Mouse (Mus musculus): Measurements from ENCODE around the gene Mrm3. TPM values are rescaled to one million over a fixed set of nuclear protein-coding genes. Genes with fewer than 3 reads are reported as not detected.
"Not testable (repeated sequence)": the region's sequence is repeated elsewhere in the genome, so short reads cannot be mapped to it uniquely, and the experiment has no call there.

Gene Mrm3
- total and polyA plus RNA-seq, 2 experiments from 2014 or later, result 13.6 to 23.6 TPM

DNA sequence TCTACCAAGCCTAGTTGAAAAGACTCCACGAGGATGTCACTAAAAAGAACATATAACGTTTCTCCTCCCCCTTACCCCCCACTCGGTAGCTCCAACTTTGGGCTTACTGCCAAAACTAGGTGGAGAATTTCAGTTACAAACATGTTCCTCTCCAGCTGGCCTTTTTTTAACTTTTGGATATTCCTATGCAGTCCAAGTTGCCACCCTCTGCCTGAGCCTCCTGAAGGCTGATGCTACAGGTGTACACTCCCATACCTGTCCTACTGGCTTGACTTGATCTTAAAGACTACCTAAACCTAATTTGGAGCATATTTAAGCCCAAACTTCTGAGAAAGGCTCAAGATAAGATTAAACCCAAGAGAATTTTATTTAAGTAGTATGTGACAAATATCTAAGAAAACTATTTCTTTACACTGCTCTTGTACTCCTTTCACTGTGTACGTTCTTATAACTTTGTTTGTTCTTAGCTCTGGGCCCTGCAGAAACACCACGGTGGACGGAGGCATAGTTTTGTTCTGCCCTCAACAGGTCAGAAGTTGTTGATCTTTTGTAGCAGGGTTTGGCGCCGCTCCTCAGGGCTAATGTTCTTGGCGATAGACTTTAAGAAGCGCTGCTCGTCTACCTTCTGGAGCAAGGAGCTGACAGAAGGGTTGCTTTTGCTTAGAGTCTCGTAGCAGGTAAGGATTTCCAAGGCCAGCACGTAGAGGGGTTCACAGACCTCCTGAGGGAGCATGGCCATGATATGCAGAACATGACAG is 33.1 kb upstream of the Mrm3 start:
- H3K36me3 ChIP-seq (ENCODE audit: insufficient read depth, low read length), result peaks cover 44% of the 10 kb centered on the region
- no peak for TF ChIP-seq CTCF (IDR thresholded peaks at IDR 0.05)
- no peak overlapping the region for H3K9ac ChIP-seq (replicated peaks; ENCODE audit: low read length, poor library complexity, severe bottlenecking)
- 91% methylated on average over 13 of the region's 13 CpGs for WGBS
- H3K4me3 ChIP-seq (ENCODE audit: low read depth, low read length), result no peak overlapping the region
- no peak for ATAC-seq (ENCODE audit: low FRiP score)
- H3K9me3 ChIP-seq (ENCODE audit: low read length), result no peaks in the 10 kb centered on the region
- H3K27ac ChIP-seq (ENCODE audit: low read depth, low read length), result no peak overlapping the region
- no peaks in the 10 kb centered on the region for H3K27me3 ChIP-seq (ENCODE audit: insufficient read depth, low read length)
- H3K4me1 ChIP-seq (ENCODE audit: insufficient read depth, low read length), result no peaks in the 10 kb centered on the region
- no peak overlapping the region for H3K4me2 ChIP-seq (ENCODE audit: low read depth, low read length, poor library complexity, severe bottlenecking)
- no peak for DNase-seq (ENCODE audit: low spot score)

DNA sequence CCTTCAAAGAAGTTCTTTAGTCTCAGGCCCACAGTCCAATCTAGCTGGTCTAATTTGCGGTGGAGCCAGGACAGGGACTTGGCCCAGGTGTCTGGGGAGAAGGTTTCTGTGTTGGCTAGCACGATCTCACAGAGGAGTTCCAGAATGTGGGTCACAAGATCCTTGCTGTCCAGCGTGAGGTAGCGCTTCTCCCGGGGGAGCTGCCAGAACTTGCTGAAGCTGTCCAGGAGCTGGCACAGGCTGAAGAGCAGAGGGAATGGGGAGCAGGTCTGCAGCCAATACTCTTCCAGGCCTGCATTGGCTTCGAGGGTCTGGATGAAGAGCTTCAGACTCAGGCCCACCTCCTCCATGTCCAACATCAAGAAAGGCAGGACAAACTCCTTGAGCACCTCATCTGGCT is 31.9 kb upstream of the Mrm3 start:
- DNase-seq (ENCODE audit: low spot score); H3K4me1 ChIP-seq (ENCODE audit: insufficient read depth, low read length); ATAC-seq (ENCODE audit: low FRiP score); H3K9me3 ChIP-seq (ENCODE audit: low read length); H3K27ac ChIP-seq (ENCODE audit: low read depth, low read length); H3K9ac ChIP-seq (replicated peaks; ENCODE audit: low read length, poor library complexity, severe bottlenecking); H3K27me3 ChIP-seq (ENCODE audit: insufficient read depth, low read length); H3K4me2 ChIP-seq (ENCODE audit: low read depth, low read length, poor library complexity, severe bottlenecking); H3K4me3 ChIP-seq (ENCODE audit: low read depth, low read length): not testable (repeated sequence)
- 97% methylated on average over 2 of the region's 6 CpGs for WGBS
- peaks cover 40% of the 10 kb centered on the region for H3K36me3 ChIP-seq (ENCODE audit: insufficient read depth, low read length)

DNA sequence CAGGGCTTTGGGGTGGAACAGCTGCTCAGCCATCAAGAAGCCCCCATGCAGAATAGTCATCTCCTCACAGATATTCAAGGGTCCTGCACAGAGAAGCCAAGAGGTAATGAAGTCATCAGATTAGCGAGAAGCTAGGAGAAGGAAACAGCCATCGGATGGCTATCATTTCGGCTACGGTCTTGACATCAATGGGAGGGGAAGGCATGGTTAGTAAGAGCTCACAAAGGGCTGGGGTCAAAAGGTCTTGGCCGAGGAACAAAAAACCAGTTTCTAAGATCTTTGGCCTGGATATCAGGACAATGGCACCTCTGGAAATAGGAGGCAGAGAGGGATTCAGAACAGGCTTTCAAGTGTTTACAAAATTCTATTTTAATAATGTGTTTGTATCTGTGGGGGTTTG is 29.7 kb upstream of the Mrm3 start:
- H3K27ac ChIP-seq (ENCODE audit: low read depth, low read length), result no peak overlapping the region
- H3K27me3 ChIP-seq (ENCODE audit: insufficient read depth, low read length), result no peaks in the 10 kb centered on the region
- H3K9ac ChIP-seq (replicated peaks; ENCODE audit: low read length, poor library complexity, severe bottlenecking), result no peak overlapping the region
- 15% methylated on average over 5 of the region's 5 CpGs for WGBS
- no peak for TF ChIP-seq CTCF (IDR thresholded peaks at IDR 0.05)
- H3K4me3 ChIP-seq (ENCODE audit: low read depth, low read length), result no peak overlapping the region
- H3K36me3 ChIP-seq (ENCODE audit: insufficient read depth, low read length), result peaks cover 18% of the 10 kb centered on the region
- DNase-seq (ENCODE audit: low spot score) (no peak), ATAC-seq (ENCODE audit: low FRiP score) (no peak)
- H3K9me3 ChIP-seq (ENCODE audit: low read length), result no peaks in the 10 kb centered on the region
- H3K4me1 ChIP-seq (ENCODE audit: insufficient read depth, low read length), result no peaks in the 10 kb centered on the region
- no peak overlapping the region for H3K4me2 ChIP-seq (ENCODE audit: low read depth, low read length, poor library complexity, severe bottlenecking)

DNA sequence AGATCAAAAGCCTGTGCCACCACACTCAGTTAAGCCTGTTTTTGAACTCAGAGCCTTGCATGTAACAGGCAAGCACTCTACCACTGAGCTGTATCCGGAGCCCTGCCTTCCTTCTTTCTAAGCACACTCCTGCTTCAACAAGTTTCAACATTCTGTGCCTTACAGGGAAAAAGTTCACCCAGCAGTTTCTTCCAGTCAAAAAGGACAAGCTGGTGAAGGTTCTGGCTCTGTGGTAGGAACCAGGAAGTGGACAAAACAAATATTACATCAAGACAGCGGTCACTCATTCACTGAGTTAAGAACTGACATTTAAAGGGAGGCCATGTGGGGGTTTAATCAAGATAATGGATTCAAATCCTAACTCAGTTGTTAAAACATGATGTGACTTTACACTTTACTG is 28.5 kb upstream of the Mrm3 start:
- no peak overlapping the region for H3K27ac ChIP-seq (ENCODE audit: low read depth, low read length)
- H3K4me2 ChIP-seq (ENCODE audit: low read depth, low read length, poor library complexity, severe bottlenecking), result no peak overlapping the region
- no peak overlapping the region for H3K9ac ChIP-seq (replicated peaks; ENCODE audit: low read length, poor library complexity, severe bottlenecking)
- TF ChIP-seq CTCF (IDR thresholded peaks at IDR 0.05), result no peak
- no peaks in the 10 kb centered on the region for H3K27me3 ChIP-seq (ENCODE audit: insufficient read depth, low read length)
- peaks cover 10% of the 10 kb centered on the region; the same call in 1 of the 2 replicates for H3K36me3 ChIP-seq (ENCODE audit: insufficient read depth, low read length)
- H3K4me3 ChIP-seq (ENCODE audit: low read depth, low read length), result no peak overlapping the region
- DNase-seq (ENCODE audit: low spot score) (no peak), ATAC-seq (ENCODE audit: low FRiP score) (no peak)
- 87% methylated on average over 2 of the region's 2 CpGs for WGBS
- no peaks in the 10 kb centered on the region for H3K9me3 ChIP-seq (ENCODE audit: low read length)
- H3K4me1 ChIP-seq (ENCODE audit: insufficient read depth, low read length), result no peaks in the 10 kb centered on the region

DNA sequence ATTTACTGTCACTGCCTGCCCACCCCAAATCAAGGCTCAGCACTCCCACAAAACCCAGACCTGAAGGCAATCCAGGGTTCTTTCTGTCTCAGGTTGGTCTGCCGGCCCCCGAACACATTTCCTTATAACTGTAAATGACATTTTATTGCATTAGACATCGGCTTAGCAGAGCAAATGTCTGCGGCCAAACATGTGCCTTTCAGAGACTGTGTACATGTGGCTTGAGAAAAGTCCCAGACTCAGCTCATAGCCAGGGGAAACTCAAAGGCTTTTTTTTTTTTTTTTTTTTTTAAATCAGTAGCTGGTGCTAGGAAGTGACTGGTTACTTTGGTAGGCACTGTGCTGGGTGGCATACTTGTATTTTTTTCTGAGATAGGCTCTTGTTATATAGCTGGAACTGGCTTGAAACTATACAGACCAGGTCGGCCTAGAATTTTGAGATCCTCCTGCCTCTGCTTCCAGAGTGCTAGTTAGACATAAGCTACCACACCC is 27.4 kb upstream of the Mrm3 start:
- TF ChIP-seq CTCF (IDR thresholded peaks at IDR 0.05), result no peak
- no peak overlapping the region for H3K27ac ChIP-seq (ENCODE audit: low read depth, low read length)
- DNase-seq (ENCODE audit: low spot score), result no peak
- no peak for ATAC-seq (ENCODE audit: low FRiP score)
- no peak overlapping the region for H3K4me3 ChIP-seq (ENCODE audit: low read depth, low read length)
- 96% methylated on average over 5 of the region's 5 CpGs for WGBS
- H3K27me3 ChIP-seq (ENCODE audit: insufficient read depth, low read length), result no peaks in the 10 kb centered on the region
- no peaks in the 10 kb centered on the region for H3K4me1 ChIP-seq (ENCODE audit: insufficient read depth, low read length)
- H3K4me2 ChIP-seq (ENCODE audit: low read depth, low read length, poor library complexity, severe bottlenecking), result no peak overlapping the region
- no peaks in the 10 kb centered on the region for H3K9me3 ChIP-seq (ENCODE audit: low read length)
- H3K36me3 ChIP-seq (ENCODE audit: insufficient read depth, low read length), result peaks cover 10% of the 10 kb centered on the region; the same call in 1 of the 2 replicates
- H3K9ac ChIP-seq (replicated peaks; ENCODE audit: low read length, poor library complexity, severe bottlenecking), result no peak overlapping the region

DNA sequence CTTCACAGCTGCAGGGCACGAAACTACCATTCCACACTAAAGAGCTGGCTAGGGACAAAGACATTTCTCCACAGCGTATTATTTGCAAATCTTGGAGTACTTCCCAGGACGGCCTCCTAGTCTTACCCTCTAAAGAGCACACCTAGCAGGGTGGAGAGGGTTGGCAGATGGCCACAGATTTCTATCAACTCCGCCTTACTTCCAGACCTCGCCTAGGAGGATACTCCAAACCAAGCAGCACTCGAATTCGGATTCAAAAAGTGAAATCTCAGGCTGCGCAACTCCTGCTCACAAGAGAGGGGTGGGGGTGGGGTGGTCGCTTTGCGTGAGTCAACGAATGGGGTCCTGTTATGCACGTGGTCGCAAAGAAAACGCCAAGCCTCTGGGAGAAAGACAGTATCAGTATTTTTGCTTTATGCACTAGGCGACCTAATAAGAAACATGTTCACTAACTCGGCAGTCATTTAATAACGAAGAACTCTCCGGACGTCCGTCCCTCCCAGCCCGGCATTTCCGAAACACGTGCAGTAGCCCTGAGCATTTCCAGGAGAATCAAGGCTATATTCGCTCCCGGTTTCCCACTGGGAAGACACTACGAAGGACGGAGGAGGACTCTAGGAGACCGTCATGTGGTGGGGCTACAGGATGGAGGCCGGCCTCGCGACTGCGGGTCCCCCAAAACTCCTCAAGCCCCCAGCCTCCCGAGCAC is 26.7 kb upstream of the Mrm3 start:
- DNase-seq (ENCODE audit: low spot score), result peak; percentile 41
- Histone ChIP-seq H3K36me3 (ENCODE audit: insufficient read depth, low read length) (peaks cover 13% of the 10 kb centered on the region), H3K27me3 (ENCODE audit: insufficient read depth, low read length) (no peaks in the 10 kb centered on the region), H3K4me2 (ENCODE audit: low read depth, low read length, poor library complexity, severe bottlenecking) (peak overlapping the region; percentile 80), H3K27ac (ENCODE audit: low read depth, low read length) (peak overlapping the region; percentile 89), H3K9ac (replicated peaks; ENCODE audit: low read length, poor library complexity, severe bottlenecking) (peak overlapping the region; percentile 91), H3K4me1 (ENCODE audit: insufficient read depth, low read length) (no peaks in the 10 kb centered on the region), H3K9me3 (ENCODE audit: low read length) (no peaks in the 10 kb centered on the region), H3K4me3 (ENCODE audit: low read depth, low read length) (peak overlapping the region; percentile 77)
- TF ChIP-seq CTCF (IDR thresholded peaks at IDR 0.05), result no peak
- peak; percentile 84 for ATAC-seq (ENCODE audit: low FRiP score)
- 2% methylated on average over 33 of the region's 33 CpGs for WGBS

Data from midbrain, postnatal 0 days (tissue).